In the genomic region with DNA sequence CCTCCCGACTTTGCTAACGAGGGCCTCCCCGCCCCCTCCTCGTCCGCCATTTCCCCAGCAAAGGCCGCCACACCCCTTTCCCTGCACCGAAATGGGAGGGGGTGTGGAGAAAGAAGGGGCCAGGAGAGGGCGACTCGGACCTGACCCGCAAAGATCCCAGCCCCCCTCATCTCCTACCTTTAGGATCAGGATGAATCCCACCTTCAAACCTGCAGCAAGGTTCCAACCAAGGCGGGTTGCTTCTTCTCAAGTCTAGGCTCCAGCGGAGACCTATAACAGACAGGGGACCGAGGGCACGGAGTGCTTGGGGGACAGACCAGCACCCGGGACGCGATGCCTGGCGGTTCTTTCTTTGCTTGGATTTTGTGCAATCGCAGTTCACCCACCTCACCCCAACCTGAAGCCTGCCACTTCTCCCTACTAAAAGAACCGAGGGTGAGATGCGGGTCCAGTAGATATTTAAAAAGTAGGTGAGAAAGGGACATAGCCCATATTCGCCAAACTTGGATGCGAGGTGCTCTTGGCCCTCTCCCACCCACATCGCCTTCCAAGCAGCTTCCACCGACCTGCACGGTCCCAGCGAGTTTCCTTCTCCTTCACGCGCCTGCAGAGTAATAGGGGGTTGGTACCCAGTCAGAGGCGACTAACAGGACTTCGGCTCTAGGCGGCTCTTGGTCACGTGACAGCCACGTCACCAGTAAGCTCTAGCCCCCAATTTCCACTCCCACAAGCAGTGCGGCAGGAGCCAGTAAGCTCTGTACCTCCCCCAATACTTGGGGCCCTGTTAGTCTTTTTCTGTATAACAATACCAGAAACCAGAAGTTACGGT, we compare ENCODE assay signal across 8 mouse cellular contexts. TPM values are rescaled to one million over a fixed set of nuclear protein-coding genes. Genes with fewer than 3 reads are reported as not detected.
A peak's percentile ranks its signal among the peaks of the same experiment; 100 is the strongest.
DNase-seq lines count a peak whose midpoint lies in the region; ATAC-seq and TF ChIP-seq lines count a peak whose summit lies in the region.

A gene (minus strand): TSS at position 654 of the 829 bp plus-strand sequence.

- ATAC-seq in hindbrain, embryonic 14.5 days (ENCODE audit: low FRiP score), result peak; percentile 90

- peak within 1 kb of the TSS; percentile 83 for H3K27ac ChIP-seq in hindbrain, embryonic 14.5 days
- no peak within 1 kb of the TSS for H3K27ac ChIP-seq in left cerebral cortex, adult 2 months
- H3K27ac ChIP-seq in macrophage, result no peak within 1 kb of the TSS

- H3K79me2 ChIP-seq in macrophage (ENCODE audit: inconsistent target), result no peaks in the 10 kb centered on the region

- WGBS in hindbrain, embryonic 14.5 days, result 18% methylated on average over 35 of the region's 36 CpGs
- 23% methylated on average over 29 of the region's 36 CpGs for whole genome bisulfite sequencing in macrophage (ENCODE audit: missing documents)

- peak within 1 kb of the TSS; percentile 75 for H3K9ac ChIP-seq in hindbrain, embryonic 14.5 days

- TF ChIP-seq CTCF in left cerebral cortex, adult 2 months (IDR thresholded peaks at IDR 0.05), result no peak

- no peaks in the 10 kb centered on the region for H3K36me3 ChIP-seq in hindbrain, embryonic 14.5 days (replicated peaks; ENCODE audit: control insufficient read depth, insufficient read depth)
- no peaks in the 10 kb centered on the region for H3K36me3 ChIP-seq in macrophage (ENCODE audit: inconsistent target)

- H3K4me3 ChIP-seq in hindbrain, embryonic 14.5 days (replicated peaks; ENCODE audit: low read length), result peak within 1 kb of the TSS; percentile 57
- H3K4me3 ChIP-seq in left cerebral cortex, adult 2 months, result peak within 1 kb of the TSS; percentile 44
- peak within 1 kb of the TSS; percentile 33 for H3K4me3 ChIP-seq in macrophage (ENCODE audit: inconsistent target)

- peaks cover 8% of the 10 kb centered on the region for H3K27me3 ChIP-seq in hindbrain, embryonic 14.5 days (ENCODE audit: control insufficient read depth, insufficient read depth, low read length)

- H3K4me1 ChIP-seq in hindbrain, embryonic 14.5 days (replicated peaks; ENCODE audit: control insufficient read depth, insufficient read depth, low read length), result no peaks in the 10 kb centered on the region

- intact Hi-C loops in left cerebral cortex, adult 2 months (cut with DNase I), result loop anchor here (5.0 kb wide), 1 partner anchor 56 kb away; a partner anchor contains a TSS

- peak; percentile 71 to 84 for DNase-seq in adrenal gland, adult (ENCODE audit: inconsistent age in 2 of 2, low spot score in 1 of 2)
- DNase-seq in cerebellum, postnatal 25 days, result peak; percentile 65 to 78
- DNase-seq in gastrocnemius, adult 18-20 months (ENCODE audit: low spot score), result peak; percentile 71
- peak; percentile 75 for DNase-seq in hindbrain, embryonic 14.5 days (ENCODE audit: low spot score)
- peak; percentile 50 to 69 for DNase-seq in left cerebral cortex, adult 2 months (ENCODE audit: extremely low spot score in 1 of 2, low spot score in 2 of 2)
- DNase-seq in right cerebral cortex, postnatal 10 days (ENCODE audit: low spot score in 2 of 2), result peak; percentile 81 to 90
- DNase-seq in urinary bladder, postnatal 4 days (ENCODE audit: low spot score in 2 of 2), result peak; percentile 52 to 71

- no peaks in the 10 kb centered on the region for H3K9me3 ChIP-seq in hindbrain, embryonic 14.5 days (ENCODE audit: control insufficient read depth, low read length)

- peak within 1 kb of the TSS; percentile 57 for H3K4me2 ChIP-seq in hindbrain, embryonic 14.5 days (replicated peaks)

RNA-seq across cellular contexts. Expression of the gene that starts here (rescaled TPM):
- 1 to 10 TPM in 1 of 2 experiments, under 1 TPM in 1; 0.94 to 1.8 TPM for total RNA-seq in gastrocnemius, adult 18-20 months (2021)
- 38.5 and 40.4 TPM in 2 replicates for polyA plus RNA-seq in hindbrain, embryonic 14.5 days (2014; fragmentation: Nextera tagmentation; extraction: Ambion mirVana)
- 1 to 10 TPM; 5.2 to 5.5 TPM for total RNA-seq in left cerebral cortex, adult 2 months (2021)
- total RNA-seq in macrophage (2018; cell fraction: chromatin; rRNA removed), result 10 to 100 TPM in 4 of 26 experiments, 1 to 10 TPM in 22; 1.3 to 74.7 (median 4.9) TPM
- 10 to 100 TPM in 5 of 26 experiments, 1 to 10 TPM in 21; 2.6 to 40.4 (median 7.2) TPM for total RNA-seq in macrophage (2018; cell fraction: cytosol; rRNA removed)
- total RNA-seq in macrophage (2018; cell fraction: nucleus; rRNA removed), result 10 to 100 TPM in 17 of 26 experiments, 1 to 10 TPM in 9; 3.0 to 79.4 (median 12.0) TPM
- polyA plus RNA-seq in macrophage (2018), result 2.7 to 5.4 TPM (median 4.8 TPM) in 3 replicates
